Mouse (Mus musculus): ENCODE data around the gene Gm42742. TPM values are rescaled to one million over a fixed set of nuclear protein-coding genes. Genes with fewer than 3 reads are reported as not detected.

Gene Gm42742
- 0.60 TPM for polyA plus RNA-seq (2014; fragmentation: Illumina TruSeq; extraction: RNeasy Lipid Tissue Mini Kit (QIAGEN cat#74804))

GRCm38 (mm10) chr7:127020901-127021562, at the start of gene Gm42742, which contains the start of gene Prrt2:
Gm42742 (minus strand) TSS chr7:127021097.
Prrt2 (minus strand) TSS chr7:127021211.

DNA sequence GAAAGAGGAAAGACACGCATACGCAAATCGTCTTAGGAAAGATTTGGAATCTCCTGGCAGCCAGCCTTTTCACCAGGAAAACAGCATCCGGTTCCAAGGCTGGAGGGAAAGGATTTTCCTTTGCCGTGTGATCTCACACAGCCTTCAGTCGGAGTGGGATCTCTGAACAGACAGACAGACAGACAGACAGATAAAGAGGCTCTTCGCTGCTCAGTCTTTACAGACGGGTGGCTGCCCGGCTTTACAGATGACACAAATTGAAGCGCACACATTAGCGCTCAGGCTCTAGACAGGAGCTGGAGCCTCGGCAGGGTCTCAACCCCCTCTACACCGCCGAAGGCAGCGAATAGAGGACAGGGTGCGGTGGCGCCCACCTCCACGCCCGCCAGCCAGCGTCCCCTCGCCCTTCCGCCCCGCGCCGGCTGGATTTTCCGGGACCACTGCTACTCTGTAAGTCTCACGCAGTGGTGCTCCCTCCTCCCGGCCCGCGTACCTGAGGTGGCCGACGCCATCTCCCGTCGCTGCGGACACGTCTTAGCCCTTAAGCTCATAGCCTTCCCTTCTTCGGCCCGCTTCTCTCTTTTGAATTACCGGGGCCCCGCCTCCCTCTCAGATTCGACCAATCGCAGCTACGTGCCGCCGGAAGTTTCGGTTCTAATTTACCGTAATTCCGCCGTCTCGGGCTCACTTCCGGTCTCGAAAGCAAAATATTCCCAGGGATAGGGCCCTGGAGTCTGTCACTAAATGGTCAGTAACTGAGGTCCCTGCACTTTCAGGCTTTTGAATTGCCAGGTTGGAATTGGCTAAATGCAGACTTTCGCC, 21.2 kb upstream of the Gm42742 start, which contains the start of gene Kif22:
TSS of gene Kif22 (minus strand) at position 621 of the 822 bp plus-strand sequence.

DNA sequence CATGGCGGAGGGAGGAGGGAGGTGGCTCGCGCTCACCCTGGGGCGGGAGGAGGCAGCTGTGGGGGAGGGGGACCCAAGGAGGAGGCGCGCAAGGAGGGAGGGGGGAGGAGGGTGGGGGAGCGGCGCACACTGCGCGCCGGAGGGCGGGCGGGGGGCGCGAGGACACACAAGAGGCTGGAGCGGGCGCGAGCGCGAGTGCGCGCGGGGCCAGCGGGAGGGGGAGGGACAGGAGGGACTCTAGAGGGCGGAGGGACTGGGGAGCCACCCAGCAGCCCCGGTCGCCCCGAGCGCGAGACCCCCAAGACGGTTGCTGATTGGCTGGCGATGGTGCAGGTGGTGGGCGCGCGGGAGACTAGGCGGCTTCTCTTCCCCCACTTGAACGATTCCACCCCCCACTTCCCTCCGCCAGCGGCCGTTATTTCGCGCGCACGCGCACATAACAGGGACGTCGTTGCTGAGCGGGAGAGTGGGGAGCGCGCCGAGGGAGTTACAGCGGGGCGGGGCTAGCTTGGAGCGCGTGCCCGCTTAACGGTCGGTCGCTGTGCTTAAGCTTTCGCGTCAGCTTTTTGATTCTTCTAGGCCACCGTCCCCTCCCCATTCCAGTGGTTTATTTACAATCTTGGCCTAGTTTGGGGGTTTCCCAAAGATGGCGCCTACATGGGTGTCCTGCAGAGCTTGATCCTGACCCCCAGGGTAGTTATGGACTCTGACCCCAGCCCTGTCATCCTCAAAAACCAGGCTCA, 6.3 kb upstream of the Gm42742 start, which contains the start of gene Maz:
TSS of gene Maz (minus strand) at position 54 of the 743 bp plus-strand sequence.

DNA sequence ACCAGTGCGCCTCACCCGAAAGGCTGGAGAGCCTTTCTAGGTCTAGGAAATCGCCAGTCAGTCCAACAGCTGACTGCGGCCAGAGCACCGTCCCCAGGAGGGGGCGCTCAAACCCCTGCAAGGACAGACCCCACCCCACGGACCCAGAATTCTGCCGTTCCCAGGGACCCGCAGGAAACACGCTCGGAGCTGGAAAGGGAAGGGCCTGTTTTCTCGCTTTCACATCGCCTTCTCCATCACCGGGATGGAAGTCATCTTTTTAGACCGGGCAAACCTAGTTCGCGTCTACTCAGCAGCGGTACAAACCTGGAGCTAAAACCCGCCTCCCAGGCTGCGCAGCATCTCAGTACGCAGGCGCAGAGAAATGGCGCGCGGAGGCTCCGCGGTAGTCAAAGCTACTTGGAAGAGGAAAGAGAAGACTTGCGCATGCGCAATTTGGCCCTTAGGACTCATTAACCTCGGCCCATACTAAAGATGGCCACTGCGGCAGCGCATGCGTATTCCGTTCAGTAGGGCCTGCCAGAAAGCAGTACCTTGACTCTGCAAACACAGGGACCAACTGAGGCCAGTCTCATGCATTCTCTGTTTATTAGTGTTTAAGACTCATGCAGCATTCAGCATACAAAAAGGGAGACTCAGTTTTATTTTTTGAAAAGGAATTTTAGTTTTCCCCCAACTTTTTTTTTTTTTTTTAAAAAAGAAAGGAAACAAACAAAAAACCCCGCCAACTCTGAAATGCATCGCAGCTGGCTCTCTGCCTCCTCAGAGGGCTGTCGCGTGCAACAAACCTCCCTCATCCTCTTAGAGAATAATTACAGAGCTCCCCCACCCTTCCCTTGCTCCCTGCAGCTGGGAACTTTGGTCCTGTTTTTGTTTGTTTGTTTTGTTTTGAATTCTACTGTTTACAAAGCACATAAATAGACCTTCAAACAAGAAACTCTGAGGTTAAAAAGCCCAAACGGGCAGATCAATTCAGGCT, 3.6 kb downstream of the Gm42742 start, which contains the start of gene Pagr1a:
TSS of gene Pagr1a (minus strand) at position 382 of the 979 bp plus-strand sequence.

DNA sequence TGATC, 4.6 kb downstream of the Gm42742 start, which contains the start of gene Pagr1b:
TSS of gene Pagr1b (minus strand) at position 4 of the 5 bp plus-strand sequence.

DNA sequence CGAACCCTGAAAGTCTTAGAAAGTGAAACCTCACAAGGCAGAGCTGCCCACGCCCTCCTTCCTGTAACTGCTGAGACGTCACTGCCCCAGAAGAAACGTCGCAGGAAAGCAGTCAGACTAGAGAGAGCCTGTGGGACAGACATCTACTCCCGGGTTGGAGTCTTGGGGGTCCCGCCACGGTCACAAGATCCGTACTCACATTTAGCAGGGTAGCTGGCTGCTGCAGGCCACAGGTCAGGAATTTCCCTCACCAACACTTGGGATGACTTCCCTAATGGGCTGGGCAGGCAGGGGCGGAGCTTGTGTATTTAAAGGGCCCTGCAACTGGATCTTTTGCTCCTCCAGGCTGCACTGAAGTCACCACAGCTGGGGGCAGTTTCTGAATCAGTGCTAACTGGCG, 6.6 kb downstream of the Gm42742 start, which contains the start of gene Mvp:
TSS of gene Mvp (minus strand) at position 302 of the 400 bp plus-strand sequence.

DNA sequence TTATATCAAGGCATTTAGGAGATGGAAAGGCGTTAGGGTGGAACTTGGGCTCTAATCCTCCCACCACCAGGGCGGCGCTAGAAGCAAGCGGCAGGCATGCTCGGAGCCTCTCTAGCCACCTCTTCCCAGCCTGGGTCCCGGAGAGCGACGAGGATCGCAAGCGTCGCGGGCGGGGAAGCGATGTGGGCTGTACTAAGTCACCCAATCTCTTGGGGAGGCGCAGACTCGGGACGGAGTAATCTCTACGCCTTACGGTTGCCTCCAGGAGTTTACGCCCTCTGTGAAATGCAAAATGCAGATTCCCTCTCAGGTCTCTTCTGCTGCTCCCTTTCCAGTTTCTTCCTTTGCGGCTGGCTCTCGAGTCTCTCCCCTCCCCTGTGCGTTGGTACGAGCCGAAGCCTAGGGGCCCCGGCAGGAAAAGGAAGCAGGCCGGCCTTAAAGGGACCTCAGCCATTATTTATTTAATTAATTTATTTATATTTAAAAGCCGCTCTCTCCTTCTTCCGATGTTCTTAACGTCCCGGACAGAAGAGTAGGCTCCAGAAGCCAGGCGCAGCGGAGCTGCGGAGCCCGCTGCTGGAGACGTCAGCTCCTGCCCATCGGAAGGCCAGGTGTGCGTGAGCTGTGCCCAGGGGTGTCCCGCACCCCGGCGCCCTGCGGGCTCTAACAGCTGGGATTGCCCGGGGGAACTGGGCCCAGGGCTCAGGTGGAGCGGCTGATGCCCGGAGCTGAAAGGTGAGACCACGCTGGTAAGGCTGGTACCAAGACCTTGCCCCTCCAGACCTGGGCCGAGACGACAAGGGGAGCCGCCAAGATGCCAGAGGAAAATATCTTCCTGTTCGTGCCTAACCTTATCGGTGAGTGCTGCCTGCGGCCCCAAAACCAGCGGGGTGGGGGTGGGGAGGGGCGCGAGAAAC, 44.7 kb downstream of the Gm42742 start, which contains the start of gene Cdiptos:
TSS of gene Cdiptos (minus strand) at position 149 of the 917 bp plus-strand sequence.

DNA sequence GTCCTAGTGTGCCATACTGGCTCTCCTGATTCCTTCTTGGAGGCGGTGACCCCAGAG, 45.2 kb downstream of the Gm42742 start, which contains the start of gene Cdipt:
TSS of gene Cdipt (plus strand) at position 22 of the 57 bp plus-strand sequence.

Other genes starting within 250 kb of the Gm42742 start
- gene Ypel3, start 244.1 kb downstream of the Gm42742 start, polyA plus RNA-seq (2014; fragmentation: Illumina TruSeq; extraction: RNeasy Lipid Tissue Mini Kit (QIAGEN cat#74804)), result 9.1 TPM
- gene Tbx6, start 239.6 kb downstream of the Gm42742 start, polyA plus RNA-seq (2014; fragmentation: Illumina TruSeq; extraction: RNeasy Lipid Tissue Mini Kit (QIAGEN cat#74804)), result not detected
- gene Ppp4c, start 228.6 kb downstream of the Gm42742 start, polyA plus RNA-seq (2014; fragmentation: Illumina TruSeq; extraction: RNeasy Lipid Tissue Mini Kit (QIAGEN cat#74804)), result 36.4 TPM
- 1.5 TPM for gene Fam57b, start 223.4 kb downstream of the Gm42742 start, polyA plus RNA-seq (2014; fragmentation: Illumina TruSeq; extraction: RNeasy Lipid Tissue Mini Kit (QIAGEN cat#74804))
- not detected for gene 4930451I11Rik, start 189.5 kb downstream of the Gm42742 start, polyA plus RNA-seq (2014; fragmentation: Illumina TruSeq; extraction: RNeasy Lipid Tissue Mini Kit (QIAGEN cat#74804))
- gene Doc2a, start 173.7 kb downstream of the Gm42742 start, polyA plus RNA-seq (2014; fragmentation: Illumina TruSeq; extraction: RNeasy Lipid Tissue Mini Kit (QIAGEN cat#74804)), result not detected
- gene Hirip3, start 159.1 kb downstream of the Gm42742 start, polyA plus RNA-seq (2014; fragmentation: Illumina TruSeq; extraction: RNeasy Lipid Tissue Mini Kit (QIAGEN cat#74804)), result 21.5 TPM
- gene Ino80e, start 158.7 kb downstream of the Gm42742 start, polyA plus RNA-seq (2014; fragmentation: Illumina TruSeq; extraction: RNeasy Lipid Tissue Mini Kit (QIAGEN cat#74804)), result 19.9 TPM
- gene Taok2, start 136.4 kb downstream of the Gm42742 start, polyA plus RNA-seq (2014; fragmentation: Illumina TruSeq; extraction: RNeasy Lipid Tissue Mini Kit (QIAGEN cat#74804)), result 8.2 TPM
- gene Tmem219, start 98.2 kb downstream of the Gm42742 start, polyA plus RNA-seq (2014; fragmentation: Illumina TruSeq; extraction: RNeasy Lipid Tissue Mini Kit (QIAGEN cat#74804)), result 6.6 TPM
- gene Kctd13, start 92.2 kb downstream of the Gm42742 start, polyA plus RNA-seq (2014; fragmentation: Illumina TruSeq; extraction: RNeasy Lipid Tissue Mini Kit (QIAGEN cat#74804)), result 1.9 TPM
- gene Asphd1, start 71.5 kb downstream of the Gm42742 start, polyA plus RNA-seq (2014; fragmentation: Illumina TruSeq; extraction: RNeasy Lipid Tissue Mini Kit (QIAGEN cat#74804)), result not detected
- gene Sez6l2, start 70.5 kb downstream of the Gm42742 start, polyA plus RNA-seq (2014; fragmentation: Illumina TruSeq; extraction: RNeasy Lipid Tissue Mini Kit (QIAGEN cat#74804)), result 2.7 TPM
- 13.1 TPM for gene Cdipt, start 45.2 kb downstream of the Gm42742 start, polyA plus RNA-seq (2014; fragmentation: Illumina TruSeq; extraction: RNeasy Lipid Tissue Mini Kit (QIAGEN cat#74804))
- gene Cdiptos, start 45.0 kb downstream of the Gm42742 start, polyA plus RNA-seq (2014; fragmentation: Illumina TruSeq; extraction: RNeasy Lipid Tissue Mini Kit (QIAGEN cat#74804)), result 0.91 TPM
- gene Mvp, start 6.5 kb downstream of the Gm42742 start, polyA plus RNA-seq (2014; fragmentation: Illumina TruSeq; extraction: RNeasy Lipid Tissue Mini Kit (QIAGEN cat#74804)), result 0.46 TPM
- gene Pagr1b, start 4.6 kb downstream of the Gm42742 start, polyA plus RNA-seq (2014; fragmentation: Illumina TruSeq; extraction: RNeasy Lipid Tissue Mini Kit (QIAGEN cat#74804)), result not detected
- gene Pagr1a, start 3.7 kb downstream of the Gm42742 start, polyA plus RNA-seq (2014; fragmentation: Illumina TruSeq; extraction: RNeasy Lipid Tissue Mini Kit (QIAGEN cat#74804)), result not detected
- not detected for gene Prrt2, start 114 bp upstream of the Gm42742 start, polyA plus RNA-seq (2014; fragmentation: Illumina TruSeq; extraction: RNeasy Lipid Tissue Mini Kit (QIAGEN cat#74804))
- gene Maz, start 5.9 kb upstream of the Gm42742 start, polyA plus RNA-seq (2014; fragmentation: Illumina TruSeq; extraction: RNeasy Lipid Tissue Mini Kit (QIAGEN cat#74804)), result 33.1 TPM
- gene Kif22, start 21.4 kb upstream of the Gm42742 start, polyA plus RNA-seq (2014; fragmentation: Illumina TruSeq; extraction: RNeasy Lipid Tissue Mini Kit (QIAGEN cat#74804)), result 6.0 TPM
- 5.4 TPM for gene Zg16, start 66.2 kb upstream of the Gm42742 start, polyA plus RNA-seq (2014; fragmentation: Illumina TruSeq; extraction: RNeasy Lipid Tissue Mini Kit (QIAGEN cat#74804))
- 2.9 TPM for gene AI467606, start 70.3 kb upstream of the Gm42742 start, polyA plus RNA-seq (2014; fragmentation: Illumina TruSeq; extraction: RNeasy Lipid Tissue Mini Kit (QIAGEN cat#74804))
- gene Qprt, start 101.1 kb upstream of the Gm42742 start, polyA plus RNA-seq (2014; fragmentation: Illumina TruSeq; extraction: RNeasy Lipid Tissue Mini Kit (QIAGEN cat#74804)), result 0.71 TPM
- gene Spn, start 116.7 kb upstream of the Gm42742 start, polyA plus RNA-seq (2014; fragmentation: Illumina TruSeq; extraction: RNeasy Lipid Tissue Mini Kit (QIAGEN cat#74804)), result 1.1 TPM
- gene Cd2bp2, start 175.0 kb upstream of the Gm42742 start, polyA plus RNA-seq (2014; fragmentation: Illumina TruSeq; extraction: RNeasy Lipid Tissue Mini Kit (QIAGEN cat#74804)), result 13.1 TPM
- 3.0 TPM for gene Tbc1d10b, start 187.4 kb upstream of the Gm42742 start, polyA plus RNA-seq (2014; fragmentation: Illumina TruSeq; extraction: RNeasy Lipid Tissue Mini Kit (QIAGEN cat#74804))
- not detected for gene Mylpf, start 187.8 kb upstream of the Gm42742 start, polyA plus RNA-seq (2014; fragmentation: Illumina TruSeq; extraction: RNeasy Lipid Tissue Mini Kit (QIAGEN cat#74804))
- gene Zfp553, start 212.0 kb upstream of the Gm42742 start, polyA plus RNA-seq (2014; fragmentation: Illumina TruSeq; extraction: RNeasy Lipid Tissue Mini Kit (QIAGEN cat#74804)), result 3.2 TPM
- gene Sept1, start 212.0 kb upstream of the Gm42742 start, polyA plus RNA-seq (2014; fragmentation: Illumina TruSeq; extraction: RNeasy Lipid Tissue Mini Kit (QIAGEN cat#74804)), result 1.4 TPM
- not detected for gene Zfp771, start 223.2 kb upstream of the Gm42742 start, polyA plus RNA-seq (2014; fragmentation: Illumina TruSeq; extraction: RNeasy Lipid Tissue Mini Kit (QIAGEN cat#74804))
- not detected for gene Dctpp1, start 239.6 kb upstream of the Gm42742 start, polyA plus RNA-seq (2014; fragmentation: Illumina TruSeq; extraction: RNeasy Lipid Tissue Mini Kit (QIAGEN cat#74804))